Mouse (Mus musculus) regulatory T cell (primary cell): ENCODE measurements around the gene Mrfap1.
"Not testable (repeated sequence)": the region's sequence is repeated elsewhere in the genome, so short reads cannot be mapped to it uniquely, and the experiment has no call there.

Experiments
- in situ Hi-C: fragments of 300-600 bp; cut with MboI, MseI; formaldehyde crosslinking; loops from one replicate; pipeline ENCODE4 v1.15.1; 2025; ENCODE audit warnings: high pct_unique_total_duplicates

Gene Mrfap1

GRCm38 (mm10) chr5:36796296-36797014 is at the start of gene Mrfap1:
Gene Mrfap1, minus strand, starts transcription at chr5:36796772.
- in situ Hi-C loops, result not testable (repeated sequence)

GRCm38 (mm10) chr5:36844490-36844889 is 47.9 kb upstream of the Mrfap1 start:
- in situ Hi-C loops, result no loop called here

DNA sequence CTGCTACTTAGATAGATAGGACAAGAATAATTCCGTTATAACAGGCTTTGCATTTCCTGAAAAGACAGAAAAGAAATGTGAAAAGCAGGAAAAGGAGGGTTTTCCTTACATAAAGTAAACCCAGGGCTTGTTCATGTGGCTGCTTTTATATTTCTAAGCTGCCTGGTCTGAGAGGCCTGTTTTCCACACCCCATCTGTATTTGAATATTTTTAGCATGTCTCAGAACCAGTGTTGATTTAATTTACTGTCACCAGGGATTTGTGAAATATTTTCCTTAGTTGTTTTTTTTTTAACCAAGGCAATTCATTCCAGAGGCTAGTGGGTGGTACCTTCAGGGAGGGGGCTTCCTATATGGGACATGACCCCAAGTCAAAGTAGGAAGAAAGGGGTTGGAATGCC is 45.1 kb upstream of the Mrfap1 start:
- in situ Hi-C loops, result no loop called here

DNA sequence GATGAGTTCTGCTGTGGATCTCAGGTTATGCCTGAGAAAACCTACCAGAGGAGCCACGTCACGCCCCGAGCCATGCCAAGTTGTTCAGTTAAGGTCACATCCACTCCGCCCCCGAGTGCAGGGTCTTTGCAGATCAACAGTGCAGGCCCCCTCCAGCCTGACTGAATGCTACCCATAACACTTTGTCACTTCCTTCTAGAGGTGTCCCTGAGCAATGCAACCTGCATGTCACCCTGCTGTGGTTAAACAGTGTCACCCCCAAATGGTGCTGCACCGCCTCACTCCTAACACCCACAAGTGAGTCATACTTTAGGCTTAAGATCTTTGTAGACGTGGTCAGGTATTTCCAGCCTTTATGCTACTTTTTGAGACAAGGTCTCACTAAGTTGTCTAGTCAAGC is 43.5 kb upstream of the Mrfap1 start:
- in situ Hi-C loops, result no loop called here

GRCm38 (mm10) chr5:36839602-36840001 is 43.0 kb upstream of the Mrfap1 start:
- in situ Hi-C loops, result no loop called here

GRCm38 (mm10) chr5:36839032-36839431 is 42.5 kb upstream of the Mrfap1 start:
- in situ Hi-C loops, result no loop called here

DNA sequence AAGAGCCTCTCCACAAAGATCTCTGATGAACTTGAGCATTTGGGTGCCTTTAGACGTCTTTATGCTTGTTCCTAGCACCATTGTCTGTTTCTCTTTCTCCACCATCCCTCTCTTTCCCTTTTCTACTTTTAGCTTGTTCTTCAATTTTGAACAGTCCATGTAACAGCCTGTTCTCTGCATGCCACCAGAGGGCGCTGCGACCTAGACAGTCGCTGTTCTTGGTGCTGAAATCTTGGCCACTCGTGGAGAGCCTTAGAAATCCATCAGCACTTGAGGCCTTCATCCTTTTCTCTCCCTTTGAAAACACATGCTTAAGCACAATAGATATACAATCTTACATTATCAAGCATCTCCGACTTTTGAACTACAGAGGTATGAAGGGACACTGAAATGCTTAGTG is 39.4 kb upstream of the Mrfap1 start:
- in situ Hi-C loops, result no loop called here

- in situ Hi-C loops, result no loop called here
These were observed 34.7 kb upstream of the Mrfap1 start for GRCm38 (mm10) chr5:36831272-36831671.

- in situ Hi-C loops, result no loop called here
These were observed 33.6 kb upstream of the Mrfap1 start, which contains the start of gene Man2b2 for GRCm38 (mm10) chr5:36829913-36830879. Gene Man2b2, minus strand, starts transcription at chr5:36830653.

- in situ Hi-C loops, result no loop called here
These were observed 32.5 kb upstream of the Mrfap1 start for GRCm38 (mm10) chr5:36829098-36829497.

- in situ Hi-C loops, result no loop called here
These were observed 26.3 kb upstream of the Mrfap1 start for GRCm38 (mm10) chr5:36822907-36823306.

DNA sequence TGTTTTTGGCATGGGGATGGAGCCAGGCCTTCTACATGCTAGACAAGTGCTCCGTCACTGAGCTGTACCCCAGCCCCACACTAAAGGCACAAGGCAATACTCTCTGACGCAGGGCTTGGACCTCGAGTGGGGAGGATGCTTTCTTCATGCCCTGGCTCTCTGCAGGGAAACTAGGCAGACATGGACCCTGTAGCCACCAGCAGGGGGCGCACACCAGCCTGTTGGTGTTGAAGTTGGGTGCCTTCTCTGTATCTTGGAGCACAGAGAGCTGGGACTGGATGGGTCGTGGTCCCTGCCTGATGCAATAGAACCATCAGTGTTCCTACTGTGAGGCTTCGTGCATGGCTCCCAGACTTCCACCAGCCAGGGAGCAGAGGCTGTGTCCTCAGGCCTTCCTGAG is 23.6 kb upstream of the Mrfap1 start:
- in situ Hi-C loops, result no loop called here

GRCm38 (mm10) chr5:36819742-36820141 is 23.2 kb upstream of the Mrfap1 start:
- in situ Hi-C loops, result no loop called here

- in situ Hi-C loops, result no loop called here
These were observed 21.2 kb upstream of the Mrfap1 start for GRCm38 (mm10) chr5:36817738-36818137.

DNA sequence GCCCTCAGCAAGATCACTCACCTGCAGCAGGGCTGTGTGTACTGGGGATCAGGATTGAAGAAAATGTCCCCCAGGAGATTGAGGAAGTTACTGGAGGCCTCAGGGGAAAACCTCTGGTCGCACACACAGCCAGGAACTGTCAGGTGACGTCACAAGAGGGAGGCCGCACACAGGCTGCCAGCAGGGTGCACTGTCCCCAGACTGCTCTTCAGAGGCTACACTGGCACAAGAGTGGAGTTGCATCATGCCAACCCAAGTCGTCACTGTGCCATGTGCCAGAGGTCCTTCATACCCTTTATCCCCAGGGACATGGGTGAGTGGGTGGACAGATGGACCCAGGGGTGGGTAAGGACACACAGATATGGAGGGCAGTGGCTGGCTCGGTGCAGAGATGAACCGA is 18.0 kb upstream of the Mrfap1 start:
- in situ Hi-C loops, result no loop called here

GRCm38 (mm10) chr5:36811413-36811812 is 14.8 kb upstream of the Mrfap1 start:
- in situ Hi-C loops, result no loop called here

GRCm38 (mm10) chr5:36810634-36811033 is 14.1 kb upstream of the Mrfap1 start:
- in situ Hi-C loops, result no loop called here

- in situ Hi-C loops, result no loop called here
These were observed 12.6 kb upstream of the Mrfap1 start for GRCm38 (mm10) chr5:36809123-36809522.

- in situ Hi-C loops, result no loop called here
These were observed 10.5 kb upstream of the Mrfap1 start for GRCm38 (mm10) chr5:36807106-36807505.

GRCm38 (mm10) chr5:36797291-36797690 is 719 bp upstream of the Mrfap1 start:
- in situ Hi-C loops, result no loop called here

- in situ Hi-C loops, result not testable (repeated sequence)
These were observed 801 bp downstream of the Mrfap1 start for GRCm38 (mm10) chr5:36795647-36796295.

DNA sequence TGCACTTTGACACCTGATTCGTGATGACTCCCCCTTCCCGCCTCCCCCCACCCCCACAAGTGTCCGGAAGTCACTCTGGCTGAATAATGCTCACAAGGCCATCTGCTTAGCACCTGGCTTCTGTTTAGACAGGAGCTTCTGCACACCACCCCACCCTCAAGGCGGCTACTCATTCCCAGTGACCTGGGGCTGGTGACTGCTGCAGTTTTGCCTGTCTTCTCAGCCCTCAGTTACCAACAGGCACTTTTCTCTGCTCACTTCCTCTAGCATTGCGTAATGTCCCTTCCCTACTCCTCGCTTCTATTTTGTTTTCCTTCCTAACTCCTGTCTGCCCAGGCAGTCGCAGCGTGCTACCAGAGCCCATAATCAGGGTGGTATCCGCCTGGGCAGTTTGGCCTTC is 4.7 kb downstream of the Mrfap1 start:
- in situ Hi-C loops, result loop anchor here (5.0 kb wide), 1 partner anchor 35 kb away; no protein-coding TSS in a partner anchor
